Mouse (Mus musculus): ENCODE results near the gene Ube3b. TPM values are rescaled to one million over a fixed set of nuclear protein-coding genes. Genes with fewer than 3 reads are reported as not detected.

The Ube3b gene
- total RNA-seq, 1 experiment from 2014 or later, result 31.7 TPM

- no peak for ATAC-seq (ENCODE audit: extremely low read depth, insufficient number of reproducible peaks, low FRiP score, poor library complexity, severe bottlenecking)
Observed at GRCm38 (mm10) chr5:114416855-114417254, 36.4 kb downstream of the Ube3b start.

GRCm38 (mm10) chr5:114418541-114418940 lies 38.1 kb downstream of the Ube3b start:
- ATAC-seq (ENCODE audit: extremely low read depth, insufficient number of reproducible peaks, low FRiP score, poor library complexity, severe bottlenecking), result no peak

GRCm38 (mm10) chr5:114421561-114422298 lies 41.3 kb downstream of the Ube3b start:
- no peak for ATAC-seq (ENCODE audit: extremely low read depth, insufficient number of reproducible peaks, low FRiP score, poor library complexity, severe bottlenecking)

GRCm38 (mm10) chr5:114422591-114422990 lies 42.2 kb downstream of the Ube3b start:
- ATAC-seq (ENCODE audit: extremely low read depth, insufficient number of reproducible peaks, low FRiP score, poor library complexity, severe bottlenecking), result no peak

- no peak for ATAC-seq (ENCODE audit: extremely low read depth, insufficient number of reproducible peaks, low FRiP score, poor library complexity, severe bottlenecking)
Observed at GRCm38 (mm10) chr5:114423961-114424360, 43.6 kb downstream of the Ube3b start.

GRCm38 (mm10) chr5:114426732-114427131 lies 46.3 kb downstream of the Ube3b start:
- no peak for ATAC-seq (ENCODE audit: extremely low read depth, insufficient number of reproducible peaks, low FRiP score, poor library complexity, severe bottlenecking)

GRCm38 (mm10) chr5:114428621-114429020 lies 48.2 kb downstream of the Ube3b start:
- no peak for ATAC-seq (ENCODE audit: extremely low read depth, insufficient number of reproducible peaks, low FRiP score, poor library complexity, severe bottlenecking)

- no peak for ATAC-seq (ENCODE audit: extremely low read depth, insufficient number of reproducible peaks, low FRiP score, poor library complexity, severe bottlenecking)
Observed at GRCm38 (mm10) chr5:114429781-114430180, 49.4 kb downstream of the Ube3b start.

- ATAC-seq (ENCODE audit: extremely low read depth, insufficient number of reproducible peaks, low FRiP score, poor library complexity, severe bottlenecking), result no peak
Observed at GRCm38 (mm10) chr5:114434359-114434758, 54.0 kb downstream of the Ube3b start.

GRCm38 (mm10) chr5:114435588-114435987 lies 55.2 kb downstream of the Ube3b start:
- ATAC-seq (ENCODE audit: extremely low read depth, insufficient number of reproducible peaks, low FRiP score, poor library complexity, severe bottlenecking), result no peak

- peak; percentile 95 for ATAC-seq (ENCODE audit: extremely low read depth, insufficient number of reproducible peaks, low FRiP score, poor library complexity, severe bottlenecking)
Observed at GRCm38 (mm10) chr5:114443566-114444367, 63.4 kb downstream of the Ube3b start, which contains the start of the genes Mmab and Mvk. Gene Mmab, minus strand, starts transcription at chr5:114444060. Gene Mvk, plus strand, starts transcription at chr5:114444269.

- ATAC-seq (ENCODE audit: extremely low read depth, insufficient number of reproducible peaks, low FRiP score, poor library complexity, severe bottlenecking), result no peak
Observed at GRCm38 (mm10) chr5:114444368-114444692, 63.9 kb downstream of the Ube3b start.

- no peak for ATAC-seq (ENCODE audit: extremely low read depth, insufficient number of reproducible peaks, low FRiP score, poor library complexity, severe bottlenecking)
Observed at GRCm38 (mm10) chr5:114449011-114449410, 68.6 kb downstream of the Ube3b start.

- ATAC-seq (ENCODE audit: extremely low read depth, insufficient number of reproducible peaks, low FRiP score, poor library complexity, severe bottlenecking), result no peak
Observed at GRCm38 (mm10) chr5:114456287-114456686, 75.9 kb downstream of the Ube3b start.

GRCm38 (mm10) chr5:114456995-114457605 lies 76.7 kb downstream of the Ube3b start:
- no peak for ATAC-seq (ENCODE audit: extremely low read depth, insufficient number of reproducible peaks, low FRiP score, poor library complexity, severe bottlenecking)

- ATAC-seq (ENCODE audit: extremely low read depth, insufficient number of reproducible peaks, low FRiP score, poor library complexity, severe bottlenecking), result peak; percentile 45
Observed at GRCm38 (mm10) chr5:114461238-114461637, 80.8 kb downstream of the Ube3b start.

- ATAC-seq (ENCODE audit: extremely low read depth, insufficient number of reproducible peaks, low FRiP score, poor library complexity, severe bottlenecking), result no peak
Observed at GRCm38 (mm10) chr5:114462067-114463040, 81.9 kb downstream of the Ube3b start.

- ATAC-seq (ENCODE audit: extremely low read depth, insufficient number of reproducible peaks, low FRiP score, poor library complexity, severe bottlenecking), result no peak
Observed at GRCm38 (mm10) chr5:114464561-114464960, 84.2 kb downstream of the Ube3b start.

GRCm38 (mm10) chr5:114465641-114466040 lies 85.2 kb downstream of the Ube3b start:
- no peak for ATAC-seq (ENCODE audit: extremely low read depth, insufficient number of reproducible peaks, low FRiP score, poor library complexity, severe bottlenecking)
